In genomic region chr11:5411577-5411976, GRCm38 (mm10) we compare ENCODE assay signal across 9 mouse cellular contexts. TPM values are rescaled to one million over a fixed set of nuclear protein-coding genes. Genes with fewer than 3 reads are reported as not detected.
DNase-seq lines count a peak whose midpoint lies in the region; ATAC-seq and TF ChIP-seq lines count a peak whose summit lies in the region.
"Had no signal": no experiment of that assay in that cellular context is flagged by ENCODE, and none has a peak within 500 bp of the region (broad histone marks: within the 10 kb centered on the region; RNA-seq: fewer than 3 reads in every experiment).

No protein-coding gene starts in this region.

- 80% methylated on average over 9 of the region's 9 CpGs for WGBS in cerebellum, adult 2 months
- 76% methylated on average over 9 of the region's 9 CpGs for WGBS in heart, adult 2 months

- no peak for TF ChIP-seq CTCF in cerebellum, adult 2 months (IDR thresholded peaks at IDR 0.05; ENCODE audit: borderline replicate concordance, insufficient read depth, low read depth, low read length)
- no peak for TF ChIP-seq CTCF in heart, adult 2 months (IDR thresholded peaks at IDR 0.05)

- H3K4me1 ChIP-seq in cerebellum, adult 2 months (ENCODE audit: control insufficient read depth, insufficient read depth, low read length): peaks cover 6% of the 10 kb centered on the region; the same call in 1 of the 2 replicates
- H3K4me1 ChIP-seq in heart, adult 2 months (ENCODE audit: control insufficient read depth, insufficient read depth, low read length): peaks cover 8% of the 10 kb centered on the region

- no peak for TF ChIP-seq POLR2A in cerebellum, adult 2 months (IDR thresholded peaks at IDR 0.05; ENCODE audit: borderline replicate concordance, insufficient read depth, low read length)
- TF ChIP-seq POLR2A in heart, adult 2 months (IDR thresholded peaks at IDR 0.05; ENCODE audit: insufficient read depth, low read depth, low read length): no peak

- no peak for TF ChIP-seq EP300 in heart, adult 2 months (IDR thresholded peaks at IDR 0.05; ENCODE audit: insufficient read depth, low read depth, low read length)

- no peak overlapping the region for H3K4me3 ChIP-seq in cerebellum, adult 2 months (replicated peaks; ENCODE audit: insufficient read depth, low read depth, low read length)
- H3K4me3 ChIP-seq in heart, adult 2 months: no peak overlapping the region
- H3K4me3 ChIP-seq: midbrain, embryonic 12.5 days had no signal

- peaks cover 4% of the 10 kb centered on the region for H3K36me3 ChIP-seq in heart, adult 2 months (ENCODE audit: control insufficient read depth, insufficient read depth, low read length)
- H3K36me3 ChIP-seq: midbrain, embryonic 12.5 days had no signal

- peak; percentile 5 for DNase-seq in spleen, adult 12 weeks (ENCODE audit: low spot score)
- no peak for DNase-seq in spleen, postnatal 14 days (ENCODE audit: low spot score in 2 of 2)
- DNase-seq in embryo, embryonic 9.5 days (ENCODE audit: extremely low spot score): peak; percentile 29
- peak; percentile 45 to 46 for DNase-seq in kidney, postnatal 36 days
- DNase-seq in neural tube, embryonic 10.5 days (ENCODE audit: extremely low spot score, low spot score): no peak
- DNase-seq in cerebellum, adult 2 months: no peak
- DNase-seq in heart, adult 2 months: no peak

- intact Hi-C loops in heart, adult 2 months (cut with DNase I): no loop called here

- ATAC-seq in neutrophil, adult 5-6 weeks (ENCODE audit: extremely low read depth, insufficient number of reproducible peaks, low FRiP score, poor library complexity, severe bottlenecking): 0 out of 2 replicates have a peak, but pooled peaks have one; percentile 36

- H3K27ac ChIP-seq in cerebellum, adult 2 months (ENCODE audit: insufficient read depth, low read length): no peak overlapping the region
- H3K27ac ChIP-seq in heart, adult 2 months: no peak overlapping the region
- H3K27ac ChIP-seq: midbrain, embryonic 12.5 days had no signal

- no peaks in the 10 kb centered on the region; the same call in 1 of the 2 replicates for H3K79me2 ChIP-seq in heart, adult 2 months (replicated peaks; ENCODE audit: control insufficient read depth, insufficient read depth, low read length)

- no peak overlapping the region for H3K9ac ChIP-seq in heart, adult 2 months (ENCODE audit: low read depth, low read length)
- H3K9ac ChIP-seq: midbrain, embryonic 12.5 days had no signal

- no peaks in the 10 kb centered on the region for H3K27me3 ChIP-seq in cerebellum, adult 2 months (ENCODE audit: control insufficient read depth, insufficient read depth, low read length)
- no peaks in the 10 kb centered on the region for H3K27me3 ChIP-seq in heart, adult 2 months (ENCODE audit: control insufficient read depth, insufficient read depth, low read length)
- H3K27me3 ChIP-seq: midbrain, embryonic 12.5 days had no signal

RNA-seq across cellular contexts. Expression of gene Znrf3, which starts 33.1 kb away (rescaled TPM):
- total RNA-seq in neutrophil, adult 5-6 weeks (2017): 1.3 and 1.4 TPM in 2 replicates
- polyA plus RNA-seq in cerebellum, adult 2 months (2012; rRNA removed): 5.4 and 5.8 TPM in 2 replicates
- 1 to 10 TPM; 7.3 TPM for total RNA-seq in heart, adult 2 months (2021)
- polyA plus RNA-seq in heart, adult 2 months (2012; rRNA removed): 2.9 and 4.4 TPM in 2 replicates

Comparison
In these comparisons a context has a peak if more than half of its experiments do, and no peak if none do; other contexts are left out.
1. DNase-seq: peak in spleen, adult 12 weeks (single experiment), embryo, embryonic 9.5 days (single experiment) and kidney, postnatal 36 days (2 of 2); none in spleen, postnatal 14 days (0 of 2), neural tube, embryonic 10.5 days (single experiment), cerebellum, adult 2 months (0 of 2) and heart, adult 2 months (0 of 2).